In genomic region chr1:177681239-177681638, GRCm38 (mm10) we compare ENCODE assay signal across 14 mouse cellular contexts. TPM values are rescaled to one million over a fixed set of nuclear protein-coding genes. Genes with fewer than 3 reads are reported as not detected.
DNase-seq lines count a peak whose midpoint lies in the region; ATAC-seq and TF ChIP-seq lines count a peak whose summit lies in the region.
"Had no signal": no experiment of that assay in that cellular context is flagged by ENCODE, and none has a peak within 500 bp of the region (broad histone marks: within the 10 kb centered on the region; RNA-seq: fewer than 3 reads in every experiment).

No protein-coding gene starts in this region.

- intact Hi-C loops in gastrocnemius, postnatal 36 days (cut with DNase I): loop anchor here (5.0 to 10.0 kb wide), 2 partner anchors 479 to 676 kb away; no protein-coding TSS in a partner anchor

- no peak overlapping the region for H3K4me3 ChIP-seq in liver, postnatal 0 days (ENCODE audit: low read depth, low read length)
- H3K4me3 ChIP-seq in neural tube, embryonic 15.5 days (replicated peaks): no peak overlapping the region
- H3K4me3 ChIP-seq in hindbrain, embryonic 16.5 days (ENCODE audit: low read length): no peak overlapping the region
- H3K4me3 ChIP-seq: embryonic facial prominence, embryonic 15.5 days had no signal

- H3K9ac ChIP-seq in liver, postnatal 0 days (replicated peaks): no peak overlapping the region
- no peak overlapping the region for H3K9ac ChIP-seq in neural tube, embryonic 15.5 days (replicated peaks)
- no peak overlapping the region for H3K9ac ChIP-seq in hindbrain, embryonic 16.5 days (ENCODE audit: low read depth, low read length)
- H3K9ac ChIP-seq: embryonic facial prominence, embryonic 15.5 days had no signal

- no peak overlapping the region for H3K4me2 ChIP-seq in liver, postnatal 0 days (ENCODE audit: low read depth, low read length)
- H3K4me2 ChIP-seq in neural tube, embryonic 15.5 days: no peak overlapping the region
- H3K4me2 ChIP-seq in hindbrain, embryonic 16.5 days (ENCODE audit: low read length): no peak overlapping the region
- H3K4me2 ChIP-seq: embryonic facial prominence, embryonic 15.5 days; midbrain, embryonic 11.5 days had no signal

- TF ChIP-seq EP300 in liver, postnatal 0 days (IDR thresholded peaks at IDR 0.05; ENCODE audit: low read depth): no peak

- DNase-seq in layer of hippocampus, adult 9-11 months: peak; percentile 52
- DNase-seq in layer of hippocampus, adult 11-12 months (ENCODE audit: low spot score): no peak
- DNase-seq in c-Kit-positive CD71-negative TER-119-negative erythroid progenitor cells, embryonic 14.5 days (ENCODE audit: low read depth): peak; percentile 49
- peak; percentile 53 for DNase-seq in liver, postnatal 0 days
- peak; percentile 12 to 28 for DNase-seq in spleen, adult 18-20 months
- DNase-seq in gastrocnemius, postnatal 36 days: no peak
- DNase-seq: heart, postnatal 36 days; kidney, adult 9 months had no signal

- no peaks in the 10 kb centered on the region for H3K9me3 ChIP-seq in liver, postnatal 0 days (ENCODE audit: low read length)
- H3K9me3 ChIP-seq in neural tube, embryonic 15.5 days (replicated peaks): no peaks in the 10 kb centered on the region
- H3K9me3 ChIP-seq in hindbrain, embryonic 16.5 days (ENCODE audit: control insufficient read depth, low read length): no peaks in the 10 kb centered on the region
- H3K9me3 ChIP-seq: embryonic facial prominence, embryonic 15.5 days had no signal

- H3K4me1 ChIP-seq in liver, postnatal 0 days (ENCODE audit: insufficient read depth): no peaks in the 10 kb centered on the region
- peaks cover 12% of the 10 kb centered on the region for H3K4me1 ChIP-seq in neural tube, embryonic 15.5 days
- no peaks in the 10 kb centered on the region; the same call in 1 of the 2 replicates for H3K4me1 ChIP-seq in hindbrain, embryonic 16.5 days (ENCODE audit: control insufficient read depth, insufficient read depth, low read depth, low read length)

- H3K36me3 ChIP-seq in liver, postnatal 0 days (replicated peaks; ENCODE audit: insufficient read depth, low read length): no peaks in the 10 kb centered on the region
- no peaks in the 10 kb centered on the region for H3K36me3 ChIP-seq in neural tube, embryonic 15.5 days
- H3K36me3 ChIP-seq in hindbrain, embryonic 16.5 days (ENCODE audit: control insufficient read depth, insufficient read depth, low read length): no peaks in the 10 kb centered on the region
- H3K36me3 ChIP-seq: embryonic facial prominence, embryonic 15.5 days had no signal

- no peaks in the 10 kb centered on the region for H3K27me3 ChIP-seq in liver, postnatal 0 days (ENCODE audit: insufficient read depth, low read length)
- no peaks in the 10 kb centered on the region for H3K27me3 ChIP-seq in neural tube, embryonic 15.5 days (replicated peaks)
- H3K27me3 ChIP-seq in hindbrain, embryonic 16.5 days (replicated peaks; ENCODE audit: control insufficient read depth, insufficient read depth, low read length): no peaks in the 10 kb centered on the region
- H3K27me3 ChIP-seq: embryonic facial prominence, embryonic 15.5 days had no signal

- peak; percentile 45 for ATAC-seq in liver, postnatal 0 days
- no peak for ATAC-seq in neural tube, embryonic 15.5 days (ENCODE audit: low FRiP score)
- ATAC-seq in hindbrain, embryonic 16.5 days: no peak

- TF ChIP-seq CTCF in liver, postnatal 0 days (IDR thresholded peaks at IDR 0.05; ENCODE audit: low read depth): no peak

- 37% methylated on average over 11 of the region's 11 CpGs for WGBS in liver, postnatal 0 days (ENCODE audit: insufficient replicate concordance)
- WGBS in neural tube, embryonic 15.5 days: 86% methylated on average over 11 of the region's 11 CpGs
- 89% methylated on average over 11 of the region's 11 CpGs for WGBS in hindbrain, embryonic 16.5 days

- H3K27ac ChIP-seq in liver, postnatal 0 days (ENCODE audit: low read depth): no peak overlapping the region
- H3K27ac ChIP-seq in neural tube, embryonic 15.5 days (replicated peaks): no peak overlapping the region
- no peak overlapping the region for H3K27ac ChIP-seq in hindbrain, embryonic 16.5 days (ENCODE audit: low read depth, low read length)
- H3K27ac ChIP-seq: embryonic facial prominence, embryonic 15.5 days had no signal

RNA-seq across cellular contexts. Expression of gene 1700016C15Rik, which starts 48.4 kb away (rescaled TPM):
- polyA plus RNA-seq in liver, postnatal 0 days (2015; fragmentation: Nextera tagmentation; extraction: Ambion mirVana): not detected in 2 replicates
- not detected in 2 replicates for polyA plus RNA-seq in neural tube, embryonic 15.5 days (2015; fragmentation: Nextera tagmentation; extraction: Ambion mirVana)
- under 1 TPM in 1 of 2 experiments, not detected in 1; 0.36 TPM for total RNA-seq in gastrocnemius, postnatal 36 days (2021)
- not detected in 2 replicates for polyA plus RNA-seq in hindbrain, embryonic 16.5 days (2015; fragmentation: Nextera tagmentation; extraction: Ambion mirVana)
- total RNA-seq: heart, postnatal 36 days; left cerebral cortex, adult 8-10 months had no signal
- polyA plus RNA-seq: midbrain, embryonic 11.5 days; spleen, adult 2 months had no signal

Comparison
In these comparisons a context has a peak if more than half of its experiments do, and no peak if none do; other contexts are left out.
1. DNase-seq: peak in layer of hippocampus, adult 9-11 months (single experiment), c-Kit-positive CD71-negative TER-119-negative erythroid progenitor cells, embryonic 14.5 days (single experiment), liver, postnatal 0 days (single experiment) and spleen, adult 18-20 months (2 of 2); none in layer of hippocampus, adult 11-12 months (single experiment) and gastrocnemius, postnatal 36 days (0 of 2).